Mouse (Mus musculus) mesoderm, embryonic 11.5 days (tissue): Measurements from ENCODE around the gene Kansl3.

Experiments
- DNase-seq: peaks from one replicate; pipeline ENCODE4 v3.0.0-alpha.2; 2012; ENCODE audit warnings: low read depth, low spot score

Kansl3 gene

DNA sequence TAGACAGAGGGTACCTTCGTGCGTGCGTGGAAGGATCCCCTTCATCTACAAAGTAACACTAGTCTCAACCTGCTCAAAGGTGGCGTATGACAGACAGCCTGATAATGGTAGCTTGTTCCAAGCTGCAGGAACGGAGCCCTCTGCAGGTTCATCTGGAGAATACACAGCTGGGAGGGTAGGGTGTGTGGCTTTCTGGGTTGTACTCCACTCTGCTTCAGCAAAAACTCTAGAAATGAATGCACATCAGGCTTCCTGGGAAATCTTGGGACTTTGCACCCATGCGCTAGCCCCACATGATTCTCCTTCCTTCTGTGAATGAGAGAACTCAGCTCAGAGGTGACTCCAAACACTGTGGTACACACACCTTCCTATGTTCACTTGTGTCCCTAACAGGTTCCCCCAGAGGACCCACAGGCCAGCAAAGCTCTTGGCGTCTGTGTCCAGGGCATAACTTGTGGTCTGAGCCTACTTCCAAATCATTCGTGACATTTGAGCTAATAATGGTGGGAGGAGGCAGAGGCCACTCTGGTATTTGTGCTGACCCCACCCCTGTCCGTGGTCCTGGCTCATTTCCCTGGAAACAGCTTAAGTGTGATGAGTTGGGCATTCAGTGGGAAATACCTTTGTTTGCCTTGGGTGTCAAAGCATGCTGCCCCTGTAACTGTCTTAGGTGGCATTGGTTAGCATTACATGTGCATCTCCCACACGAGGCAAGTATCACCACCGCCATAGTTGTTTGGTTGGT lies 47.0 kb downstream of the Kansl3 start:
- no peak for DNase-seq

DNA sequence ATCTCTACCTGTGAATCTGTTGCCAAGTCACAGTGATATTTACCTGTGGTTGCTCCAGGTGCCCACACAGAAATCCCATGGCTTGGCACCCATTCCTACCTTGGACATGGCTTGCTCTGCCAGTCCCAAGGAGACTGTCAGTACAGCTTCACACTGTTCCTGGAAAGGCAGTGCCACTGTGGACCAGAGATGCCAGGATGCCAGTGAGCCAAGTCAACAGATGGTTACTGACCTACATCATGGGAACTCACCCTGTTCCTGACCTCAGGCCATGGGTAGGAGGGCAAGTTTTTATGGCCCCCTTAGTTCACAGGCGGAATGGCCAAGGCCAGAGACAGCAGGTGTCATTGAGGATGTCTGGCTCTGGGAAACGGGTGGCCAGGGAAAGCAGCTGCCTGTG lies 47.8 kb downstream of the Kansl3 start:
- DNase-seq: no peak

- DNase-seq: no peak
Observed at GRCm38 (mm10) chr1:36315776-36316100, 53.2 kb downstream of the Kansl3 start.

GRCm38 (mm10) chr1:36314959-36315775 lies 53.8 kb downstream of the Kansl3 start:
- DNase-seq: no peak

DNA sequence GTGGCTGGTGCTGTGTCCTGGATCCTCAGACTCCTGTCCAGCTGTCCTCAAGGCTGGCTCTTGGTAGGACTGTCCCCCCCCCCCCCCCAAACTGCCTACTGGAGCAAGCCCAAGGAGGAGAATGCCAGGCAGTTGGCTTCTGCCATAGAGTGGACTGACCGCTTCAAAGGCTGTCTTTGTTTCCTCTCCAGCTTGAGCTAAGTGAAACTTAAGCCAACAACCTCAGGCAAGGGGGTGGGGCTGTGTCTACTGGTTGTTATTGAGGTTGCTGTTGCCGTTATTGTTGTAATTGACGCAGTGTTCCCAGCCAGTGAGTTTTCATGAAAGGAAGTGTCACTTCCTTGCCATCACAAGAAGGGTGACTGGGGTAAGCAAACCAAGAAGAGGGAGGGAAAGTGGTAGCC lies 59.5 kb downstream of the Kansl3 start:
- DNase-seq: peak; percentile 32

DNA sequence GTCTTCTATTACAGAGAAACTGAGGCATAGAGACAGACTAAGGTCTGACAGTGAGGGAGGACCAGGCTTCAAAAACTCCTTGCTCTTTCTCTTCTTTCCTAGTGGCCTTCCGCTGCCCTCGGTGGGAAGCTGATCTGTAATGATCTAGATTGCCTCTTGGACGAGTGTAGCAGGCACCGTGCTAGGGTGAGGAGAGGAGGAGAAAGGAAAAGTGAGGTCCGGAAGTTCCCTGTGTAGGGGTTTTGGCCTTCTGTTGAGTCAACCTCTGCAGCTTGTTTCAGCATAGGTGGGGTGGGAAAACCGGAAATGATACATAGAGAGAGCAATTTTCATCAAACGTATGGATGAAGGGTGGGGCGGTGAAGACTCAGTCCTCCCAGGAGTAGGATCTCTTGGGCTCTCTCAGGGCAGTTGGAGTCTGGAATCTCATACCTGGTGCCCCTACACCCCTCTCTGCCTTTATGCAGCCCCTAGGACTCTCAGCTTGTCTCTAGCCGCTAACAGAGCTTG lies 60.0 kb downstream of the Kansl3 start:
- no peak for DNase-seq

DNA sequence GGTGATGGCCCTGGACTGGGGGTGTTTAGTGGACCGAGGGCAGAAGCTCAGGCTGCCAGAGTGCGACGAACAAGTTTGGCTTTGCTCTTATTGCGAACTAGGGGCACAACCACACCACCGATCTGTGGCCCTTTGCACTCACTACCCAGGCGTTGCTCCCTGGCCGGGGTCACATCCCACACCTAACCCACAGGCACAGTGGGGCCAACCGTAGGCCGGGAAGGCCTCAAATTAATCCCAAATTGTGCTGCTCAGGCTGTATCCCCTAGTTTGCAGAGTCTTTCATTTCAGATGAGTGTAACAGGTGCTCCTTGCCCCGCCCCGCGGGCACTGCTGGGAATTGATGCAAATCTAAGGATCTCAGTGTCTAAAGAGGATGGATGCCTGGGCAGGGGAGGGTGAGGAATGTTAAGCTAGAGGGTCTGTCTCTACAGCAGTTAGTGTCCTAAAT lies 60.5 kb downstream of the Kansl3 start:
- DNase-seq: peak; percentile 51

- peak; percentile 95 for DNase-seq
Observed at GRCm38 (mm10) chr1:36307495-36308280, 61.3 kb downstream of the Kansl3 start, which contains the start of gene Arid5a. Arid5a (plus strand) TSS chr1:36307733.

DNA sequence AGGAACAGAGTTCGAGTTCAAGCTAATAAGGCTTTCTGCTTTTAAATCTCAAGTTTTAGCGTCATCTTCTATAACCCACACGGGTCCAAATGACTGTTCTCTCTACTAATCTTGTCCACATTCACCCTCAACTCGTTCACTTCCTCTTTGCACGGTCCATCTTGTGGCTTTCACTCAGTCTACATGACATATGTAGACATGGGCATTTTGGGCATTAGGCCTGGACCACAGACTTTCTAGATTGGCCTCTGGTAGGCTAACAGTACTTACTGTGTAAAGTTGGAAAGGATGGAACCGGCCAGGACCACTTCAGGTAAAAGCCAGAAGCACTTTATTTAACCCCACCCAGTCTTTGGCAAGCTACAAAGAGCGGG lies 61.9 kb downstream of the Kansl3 start:
- peak; percentile 6 for DNase-seq

GRCm38 (mm10) chr1:36306120-36306519 lies 62.9 kb downstream of the Kansl3 start:
- DNase-seq: no peak

GRCm38 (mm10) chr1:36304764-36305163 lies 64.2 kb downstream of the Kansl3 start:
- no peak for DNase-seq

- peak; percentile 50 for DNase-seq
Observed at GRCm38 (mm10) chr1:36303381-36304320, 65.3 kb downstream of the Kansl3 start.

DNA sequence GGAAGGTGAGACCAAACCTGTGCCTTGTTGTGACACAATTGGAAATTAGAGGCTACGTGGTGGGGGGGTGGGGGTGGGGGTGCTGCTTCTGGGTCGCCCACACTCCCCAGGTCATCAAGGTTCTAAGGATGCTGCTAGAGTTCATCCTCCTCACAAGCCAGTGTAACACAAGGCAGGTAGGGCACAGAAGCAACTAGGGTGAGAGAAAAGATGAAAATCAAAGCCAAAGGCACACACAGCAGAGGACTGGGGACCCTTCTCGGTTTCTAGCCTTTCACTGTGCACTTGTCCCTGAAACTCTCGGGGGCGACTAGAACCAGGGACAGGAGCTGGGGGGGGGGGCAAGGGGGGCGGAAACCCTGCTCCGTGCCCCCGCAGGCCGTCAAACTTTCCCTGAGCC lies 66.0 kb downstream of the Kansl3 start:
- DNase-seq: no peak

- no peak for DNase-seq
Observed at GRCm38 (mm10) chr1:36302273-36302672, 66.7 kb downstream of the Kansl3 start.

DNA sequence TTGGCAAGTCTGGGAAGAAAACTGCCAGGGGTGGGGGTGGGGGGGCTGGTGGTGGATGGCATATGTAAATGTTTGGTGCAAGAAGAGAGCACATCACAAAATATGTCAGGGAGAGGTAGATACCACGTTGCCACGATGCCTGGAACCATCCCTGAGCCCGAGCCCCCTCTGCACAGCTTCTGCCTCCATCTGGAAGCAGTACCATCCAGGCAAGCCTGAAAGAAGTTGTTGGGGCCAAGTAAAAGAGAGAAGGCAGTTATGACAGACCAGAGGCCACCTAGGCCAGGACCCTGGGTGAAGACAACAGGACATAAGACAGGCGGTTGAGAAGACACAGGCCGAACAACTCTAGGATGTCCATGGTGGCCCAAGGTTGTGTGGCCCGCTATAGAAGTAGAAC lies 68.5 kb downstream of the Kansl3 start:
- no peak for DNase-seq

DNA sequence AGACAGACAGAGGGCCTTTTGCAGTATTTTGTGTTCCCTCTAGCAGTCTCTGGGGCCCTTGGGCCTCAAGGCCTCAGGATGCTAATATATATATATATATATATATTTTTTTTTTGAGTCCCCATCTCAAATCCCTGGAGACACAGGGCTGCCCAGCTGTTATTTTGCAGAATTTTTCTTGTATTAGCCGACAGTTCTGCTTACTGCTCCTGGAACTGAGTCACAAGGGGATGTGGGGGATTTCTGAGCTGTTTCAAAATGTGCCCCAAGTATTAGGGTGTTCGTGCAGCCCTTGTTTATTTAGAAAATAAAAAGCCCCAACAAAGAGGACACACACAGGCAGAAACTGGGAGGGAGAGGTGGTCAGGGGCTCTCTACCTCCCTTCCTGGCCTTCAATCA lies 69.3 kb downstream of the Kansl3 start:
- DNase-seq: no peak

- no peak for DNase-seq
Observed at GRCm38 (mm10) chr1:36299126-36299525, 69.9 kb downstream of the Kansl3 start.

GRCm38 (mm10) chr1:36298107-36298506 lies 70.9 kb downstream of the Kansl3 start:
- no peak for DNase-seq

- no peak for DNase-seq
Observed at GRCm38 (mm10) chr1:36296466-36297149, 72.4 kb downstream of the Kansl3 start.

DNA sequence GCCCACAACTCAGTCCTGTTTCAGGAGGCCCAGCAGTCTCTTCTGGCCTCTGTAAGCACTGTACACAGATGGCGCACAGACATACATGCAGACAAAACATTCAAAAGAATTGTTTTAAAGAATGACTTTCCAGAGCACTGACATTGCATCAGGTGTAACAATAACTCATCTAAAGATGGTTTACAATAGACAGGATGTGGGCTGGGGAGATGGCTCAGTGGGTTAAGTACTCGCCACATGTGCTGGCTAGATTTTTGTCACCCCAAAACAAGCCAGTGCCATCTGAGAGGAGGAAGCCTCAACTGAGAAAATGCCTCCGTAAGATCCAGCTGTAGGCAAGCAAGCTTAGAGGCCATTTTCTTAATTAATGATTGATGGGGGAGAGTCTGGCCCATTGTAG lies 74.6 kb downstream of the Kansl3 start:
- DNase-seq: no peak
